Mouse (Mus musculus) forelimb bud, embryonic 11.5 days (tissue): ENCODE measurements at regions not wholly inside any gene's neighbourhood (a gene's known extent, or its start where the extent isn't known, plus 50 kb on each side); places are given as distances from the start of the nearest gene placed in this dataset.

Experiments used
- DNase-seq: peaks from one replicate; pipeline ENCODE4 v3.0.0-alpha.2; 2012; ENCODE audit warnings: low read depth, low spot score

DNA sequence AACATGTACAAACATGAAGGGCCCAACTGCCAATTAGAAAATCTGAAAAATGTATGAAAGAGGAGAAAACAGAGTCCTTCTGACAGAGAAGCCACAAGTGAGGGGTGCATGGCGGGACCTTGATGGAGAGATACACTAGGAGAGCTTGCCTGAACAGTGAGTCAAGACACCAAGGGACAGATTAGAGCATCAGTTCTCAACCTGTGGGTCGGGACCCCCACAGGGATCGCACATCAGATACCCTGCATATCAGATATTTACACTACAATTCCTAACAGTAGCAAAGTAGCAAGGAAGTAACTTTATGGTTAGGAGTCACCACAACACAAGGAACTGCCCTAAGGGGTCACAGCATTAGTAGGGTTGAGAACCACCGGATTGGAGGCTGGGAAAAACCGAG lies 58.9 kb upstream of the Arid1b start:
- DNase-seq, result no peak

DNA sequence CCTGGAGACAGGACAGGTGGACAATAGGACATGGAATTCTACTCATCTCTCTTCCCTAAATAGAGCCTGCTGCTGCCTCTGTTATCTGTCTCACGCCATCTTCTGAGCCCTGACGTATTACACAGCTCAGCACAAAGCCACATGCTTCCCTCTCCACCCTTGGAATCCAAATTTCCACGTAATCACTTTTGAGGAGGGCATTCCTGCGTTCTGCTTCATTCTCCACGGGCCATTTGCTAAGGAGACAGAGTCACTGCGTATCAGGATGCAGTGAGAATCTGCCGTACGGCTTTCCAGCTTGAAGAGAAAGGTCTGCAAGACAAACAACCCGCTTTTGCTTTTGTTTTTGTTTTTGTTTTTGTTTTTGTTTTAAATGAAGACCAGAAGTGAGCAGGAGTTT lies 53.5 kb upstream of the Arid1b start:
- DNase-seq, result no peak

DNA sequence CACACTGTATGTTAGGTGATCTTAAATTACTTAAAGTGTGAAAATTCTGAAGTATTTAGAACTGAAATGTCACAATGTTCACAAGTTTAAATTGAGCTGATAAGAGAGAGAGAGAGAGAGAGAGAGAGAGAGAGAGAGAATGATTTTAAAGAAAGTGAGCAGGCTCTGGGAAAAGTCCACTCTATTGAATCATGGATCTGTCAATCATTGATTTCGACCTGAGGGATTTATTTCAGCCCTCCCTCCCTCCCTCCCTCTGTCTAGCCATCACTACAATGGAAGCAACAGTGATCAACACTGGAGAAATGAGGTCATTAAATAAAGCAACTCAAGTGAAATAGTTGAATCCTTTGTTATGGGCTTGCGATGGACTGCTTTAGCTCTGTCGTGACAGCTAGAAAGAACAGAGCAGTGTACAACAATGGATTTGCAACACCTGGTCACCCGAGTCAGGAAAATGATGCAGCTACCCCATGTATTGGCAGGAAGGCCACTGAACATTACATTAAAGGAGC lies 52.8 kb upstream of the Arid1b start:
- DNase-seq, result no peak

DNA sequence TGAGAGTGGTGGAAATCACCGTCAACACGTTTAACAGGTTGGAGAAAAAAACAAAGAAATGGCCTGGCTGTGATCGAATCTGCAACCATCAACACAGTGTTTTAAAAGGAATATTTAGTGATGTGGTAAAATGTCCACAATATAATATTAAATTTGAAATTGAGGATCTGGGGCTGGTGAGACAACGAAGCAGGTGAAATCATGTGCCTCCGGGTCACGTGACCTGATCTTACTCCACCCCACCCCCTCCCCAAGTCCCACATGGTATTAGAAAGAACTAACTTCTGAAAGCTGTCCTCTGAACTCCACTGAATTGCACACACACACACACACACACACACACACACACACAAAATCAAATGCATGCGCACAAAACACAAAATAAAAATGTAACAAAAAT lies 51.3 kb upstream of the Arid1b start:
- DNase-seq, result no peak
